Mouse (Mus musculus) lung, adult 2 months (tissue): Measurements from ENCODE around the gene Stk33.

Experiments
- CTCF ChIP-seq: fragments of 200-500 bp; IDR thresholded peaks from 2 replicates; pipeline ENCODE4 v1.5.1; 2011; ENCODE audit warnings: mild to moderate bottlenecking, low read length, control low read depth; ENCODE audit not compliant: insufficient read depth
- POLR2A ChIP-seq: fragments of 200-500 bp; IDR thresholded peaks from 2 replicates; pipeline ENCODE4 v1.6.1; 2011; ENCODE audit warnings: low read depth, mild to moderate bottlenecking, control low read depth, low read length, borderline replicate concordance; ENCODE audit errors: extremely low read depth

DNA sequence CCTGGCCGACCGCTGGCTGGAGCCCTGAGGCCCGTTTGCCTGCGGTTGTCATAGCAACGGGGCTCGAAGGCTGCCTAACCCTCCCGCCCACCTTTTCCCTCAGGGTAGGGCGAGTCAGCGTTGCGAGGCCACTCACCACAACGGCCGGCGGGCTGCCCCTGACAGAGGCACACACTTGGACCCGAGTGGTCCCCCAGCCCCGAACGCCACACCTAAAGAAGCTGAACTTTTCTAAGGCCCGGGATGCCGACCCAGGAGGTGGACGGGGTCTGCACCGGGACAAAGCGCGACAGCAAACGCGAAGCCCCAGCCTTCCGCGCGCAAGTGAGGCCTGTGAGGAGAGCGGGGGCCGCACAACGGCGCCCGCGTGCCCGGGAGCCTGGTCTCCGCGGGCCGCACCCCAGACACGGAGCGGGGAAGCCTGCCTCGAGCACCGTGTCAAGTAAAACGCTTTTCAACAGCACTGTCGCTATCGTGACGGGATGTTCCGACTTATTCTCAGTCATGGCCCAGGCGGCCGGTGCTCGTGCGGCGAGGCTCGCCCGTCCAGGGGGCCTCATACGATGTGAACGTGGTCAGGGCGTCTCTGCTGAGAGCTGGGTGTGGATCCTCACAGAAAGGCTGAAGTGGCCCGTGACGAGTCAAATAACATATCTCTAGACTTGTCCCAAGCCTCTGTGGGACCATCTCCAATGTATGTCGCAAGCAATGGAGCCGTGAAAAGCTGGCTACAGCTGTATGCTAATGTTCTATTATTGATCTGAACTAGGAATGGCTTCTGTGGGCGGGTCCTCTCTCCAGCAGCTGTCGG, at the start of gene Stk33:
- TF ChIP-seq CTCF (no peak), POLR2A (no peak)
